Mouse (Mus musculus) kidney, postnatal 14 days (tissue): ENCODE measurements around the gene Lce3a.

Source experiments
- DNase-seq: peaks from one replicate; pipeline ENCODE4 v3.0.0; 2022; ENCODE audit warnings: mixed read lengths

Gene Lce3a

DNA sequence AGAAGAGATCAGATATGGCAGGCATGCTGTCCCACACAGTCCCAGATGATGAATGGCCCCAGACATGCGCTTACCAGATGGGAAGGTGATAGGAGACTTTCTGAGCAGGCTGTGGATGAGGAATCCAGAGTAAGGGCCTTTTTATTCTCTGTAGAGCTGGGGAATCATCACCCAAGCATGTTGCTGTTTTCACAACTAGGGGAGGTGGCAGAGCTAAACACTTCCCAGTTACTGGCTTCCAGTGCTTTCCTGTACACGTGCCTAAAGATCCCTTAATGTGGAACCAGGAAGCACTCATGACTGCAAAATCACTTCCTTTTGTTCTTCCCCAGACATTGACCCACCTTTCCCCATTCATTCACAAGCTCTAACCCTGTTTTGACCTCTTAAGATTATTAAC lies at the start of gene Lce3a:
Gene Lce3a, minus strand, starts transcription at position 101 of the 400 bp plus-strand sequence.
- no peak for DNase-seq

DNA sequence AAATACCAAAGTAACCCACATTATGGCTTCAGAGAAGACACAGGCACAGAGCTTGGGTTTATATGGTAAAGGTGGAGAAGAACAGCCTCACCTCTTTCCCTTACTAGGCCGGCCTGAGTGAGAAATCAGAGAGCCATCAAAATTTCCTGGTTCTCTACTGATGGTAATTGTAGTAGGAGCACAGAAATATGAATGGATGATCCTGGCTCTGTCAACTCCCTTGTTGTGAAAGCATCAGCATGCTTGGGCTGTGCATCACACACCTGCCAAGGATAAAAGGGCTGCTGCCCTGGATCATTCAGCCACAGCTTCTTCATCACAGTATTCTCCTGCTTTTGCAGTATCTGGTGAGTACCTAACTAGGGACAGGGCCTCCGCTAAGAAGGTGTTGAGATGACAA lies 40.7 kb upstream of the Lce3a start, which contains the start of gene Lce3e:
Gene Lce3e, plus strand, starts transcription at position 301 of the 400 bp plus-strand sequence.
- no peak for DNase-seq

DNA sequence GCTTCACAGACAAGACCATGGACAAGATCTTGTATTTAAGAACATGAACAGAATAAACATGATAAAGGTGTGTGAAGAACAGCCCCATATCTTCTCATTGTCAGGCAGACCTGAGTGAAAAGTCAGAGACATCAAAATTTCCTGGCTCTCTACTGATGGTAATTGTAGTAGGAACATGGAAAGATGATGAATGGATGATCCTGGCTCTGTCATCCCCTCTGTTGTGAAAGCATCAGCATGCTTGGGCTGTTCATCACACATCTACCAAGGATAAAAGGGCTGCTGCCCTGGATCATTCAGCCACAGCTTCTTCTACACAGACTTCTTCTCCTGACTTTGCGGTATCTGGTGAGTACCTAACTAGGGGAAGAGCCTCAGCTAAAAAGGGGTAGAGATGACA lies 31.1 kb upstream of the Lce3a start, which contains the start of gene Lce3d:
Gene Lce3d, plus strand, starts transcription at position 301 of the 400 bp plus-strand sequence.
- DNase-seq, result no peak

DNA sequence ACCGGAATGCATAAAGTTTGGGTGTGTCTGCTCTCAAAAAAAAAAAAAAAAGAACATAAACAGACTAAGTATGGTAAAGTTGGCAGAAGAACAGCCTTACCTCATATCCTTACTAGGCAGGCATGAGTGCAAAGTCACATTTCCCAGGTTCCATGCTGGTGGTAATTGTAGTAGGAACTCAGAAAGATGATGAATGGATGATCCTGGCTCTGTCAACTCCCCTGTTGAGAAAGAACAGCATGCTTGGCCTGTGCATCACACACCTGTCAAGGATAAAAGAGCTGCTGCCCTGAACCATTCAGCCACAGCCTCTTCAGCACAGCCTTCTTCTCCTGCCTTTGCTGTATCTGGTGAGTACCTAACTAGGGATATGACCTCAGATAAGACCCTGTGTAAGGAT lies 18.2 kb upstream of the Lce3a start, which contains the start of gene Lce3c:
Gene Lce3c, plus strand, starts transcription at position 301 of the 400 bp plus-strand sequence.
- no peak for DNase-seq

DNA sequence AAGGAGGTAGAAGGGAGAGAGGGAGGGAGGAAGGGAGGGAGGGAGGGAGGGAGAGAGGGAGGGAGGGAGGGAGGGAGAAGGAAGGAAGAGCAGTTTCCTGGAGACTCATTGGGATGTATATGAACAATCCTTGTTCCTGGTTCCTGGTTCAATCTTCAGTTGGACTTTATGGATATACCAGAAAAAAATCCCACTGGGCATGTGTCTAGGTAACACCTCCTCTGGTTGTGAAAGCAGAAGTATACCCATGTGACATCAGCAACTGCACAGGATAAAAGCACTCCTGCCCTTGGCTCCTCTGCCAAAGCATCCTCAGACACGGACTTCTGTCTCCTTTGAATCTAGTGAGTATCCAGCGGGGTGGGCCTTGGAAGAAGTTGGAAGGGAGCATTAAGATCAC lies 6.6 kb upstream of the Lce3a start, which contains the start of gene Lce3b:
Gene Lce3b, plus strand, starts transcription at position 301 of the 400 bp plus-strand sequence.
- no peak for DNase-seq

DNA sequence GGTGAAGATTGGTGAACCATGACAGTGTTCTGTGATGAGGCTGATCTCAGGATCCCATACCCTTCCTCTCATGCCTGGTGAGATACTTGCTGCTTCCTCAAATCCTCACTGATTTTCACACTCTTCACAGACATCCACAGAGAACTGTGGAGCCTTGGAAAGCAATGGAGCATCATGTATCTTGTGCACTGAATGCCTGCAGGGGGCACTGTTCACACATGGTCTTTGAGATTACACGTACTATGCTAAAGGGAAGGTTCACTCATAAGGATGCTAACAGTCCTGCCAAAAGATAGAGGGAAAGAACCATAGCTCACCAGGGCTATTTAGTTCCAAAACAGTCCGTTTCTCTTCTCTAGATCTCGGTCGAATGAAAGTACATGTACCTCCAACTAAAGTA lies 5.7 kb downstream of the Lce3a start:
- no peak for DNase-seq

DNA sequence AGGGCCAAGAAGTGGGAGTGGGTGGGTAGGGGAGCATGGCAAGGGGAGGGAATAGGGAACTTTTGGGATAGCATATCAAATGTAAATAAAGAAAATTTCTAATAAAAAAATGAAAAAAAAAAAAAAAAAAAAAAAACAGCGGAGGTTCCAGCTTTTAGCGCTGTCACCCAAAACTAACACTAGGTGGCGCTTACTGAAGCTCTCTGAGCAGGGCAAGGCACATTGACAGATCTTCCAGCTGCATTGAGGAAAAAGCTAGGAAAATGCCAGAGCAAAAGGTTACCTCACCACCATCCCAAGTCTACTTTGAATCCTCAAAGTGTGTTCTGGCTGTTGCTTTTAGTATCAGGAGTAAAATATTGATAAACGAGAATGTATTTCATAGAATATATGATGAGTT lies 18.5 kb downstream of the Lce3a start:
- DNase-seq, result peak; percentile 28

DNA sequence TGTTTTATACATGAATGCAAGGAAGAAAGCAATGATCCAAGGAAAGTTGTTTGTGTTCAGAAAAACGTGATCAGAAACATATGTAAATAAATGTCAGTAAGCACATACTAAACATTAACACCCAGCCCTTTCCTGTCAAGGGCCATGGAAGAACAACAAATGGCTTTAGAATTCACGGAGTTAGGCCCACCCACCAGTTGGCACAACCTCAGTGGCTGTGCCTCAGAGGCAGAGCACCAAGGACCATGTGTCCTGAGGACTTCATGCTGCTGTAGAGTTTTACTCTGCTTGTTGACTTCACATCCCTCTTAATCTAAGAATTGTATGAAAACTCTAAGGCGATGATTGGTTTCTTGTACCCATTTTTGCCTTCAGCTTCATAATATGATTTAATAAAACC lies 20.8 kb downstream of the Lce3a start:
- no peak for DNase-seq

DNA sequence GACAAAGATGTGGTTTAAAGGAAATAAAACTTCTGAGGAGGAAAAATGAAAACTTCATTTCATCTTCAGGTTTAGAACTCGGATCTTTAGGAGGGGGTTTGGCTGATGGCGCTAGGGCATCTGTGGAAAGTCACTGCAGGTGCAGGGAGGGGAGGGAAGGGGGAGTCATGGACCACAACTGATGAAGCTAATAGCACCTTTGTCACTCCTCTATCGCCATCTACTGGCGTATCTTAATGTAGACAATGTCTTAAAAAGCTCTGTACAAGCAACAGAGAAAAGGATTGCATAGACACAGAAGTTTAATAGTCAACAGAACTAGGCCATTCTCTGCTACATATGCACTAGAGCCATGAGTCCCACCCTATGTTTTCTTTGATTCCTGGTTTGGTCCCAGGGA lies 22.4 kb downstream of the Lce3a start:
- no peak for DNase-seq

DNA sequence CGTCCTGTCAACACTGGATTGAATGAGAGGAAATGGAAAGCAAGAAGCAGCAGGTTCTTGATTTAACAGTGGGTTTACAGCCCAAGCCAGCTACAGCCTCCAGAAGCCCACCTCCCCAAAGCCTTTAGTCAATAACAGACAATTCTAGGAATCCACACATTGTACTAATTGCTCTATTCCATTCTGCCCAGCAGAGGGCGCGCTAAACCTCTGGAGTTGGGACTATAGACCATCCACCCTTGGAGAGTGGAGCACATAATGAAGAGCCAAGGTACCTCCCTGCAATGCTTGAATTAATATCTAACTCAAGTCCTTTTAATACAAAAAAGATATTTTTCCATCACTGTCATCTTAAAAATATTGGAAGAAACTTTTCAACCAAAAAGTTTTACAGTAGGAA lies 23.0 kb downstream of the Lce3a start:
- DNase-seq, result peak; percentile 22

DNA sequence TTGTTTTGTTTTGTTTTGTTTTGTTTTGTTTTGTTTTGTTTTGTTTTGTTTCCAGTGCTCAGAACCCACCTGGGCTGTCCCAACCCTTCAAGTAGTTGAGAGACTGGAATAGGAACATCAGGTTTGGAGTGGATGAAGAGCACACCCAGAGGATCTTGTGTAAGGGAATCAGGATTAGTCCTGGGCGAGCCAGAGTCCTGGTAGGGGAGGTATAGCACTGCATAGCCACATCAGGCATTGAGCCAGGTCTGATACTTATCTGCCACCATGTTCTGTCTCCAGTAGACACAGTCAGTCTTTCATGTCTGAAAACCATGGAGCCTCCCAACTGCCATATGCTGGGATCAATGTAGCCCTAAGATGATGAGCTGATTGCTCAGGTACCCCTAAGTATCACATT lies 31.5 kb downstream of the Lce3a start:
- DNase-seq, result no peak

DNA sequence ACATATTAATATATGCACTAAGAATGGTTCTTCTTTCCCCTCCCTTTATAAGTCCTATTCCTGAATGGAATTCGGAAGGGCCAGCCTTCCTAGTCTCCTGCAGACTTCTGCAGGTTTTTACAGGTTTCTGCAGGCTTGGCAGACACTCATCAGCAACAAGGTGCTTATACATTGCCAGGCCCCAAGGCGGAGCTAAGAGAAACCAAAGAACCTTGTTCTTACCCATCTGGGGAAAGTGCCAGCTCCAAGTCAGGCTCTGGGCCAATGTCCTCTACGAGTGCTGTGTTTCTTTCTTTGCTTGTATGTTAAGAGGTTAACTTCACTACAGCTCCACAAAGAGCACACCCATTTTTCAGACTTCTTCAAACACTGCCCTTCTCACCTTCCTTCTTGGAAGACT lies 32.0 kb downstream of the Lce3a start:
- peak; percentile 24 for DNase-seq
